10 mouse cellular contexts compared by ENCODE assay signal in the genomic region with DNA sequence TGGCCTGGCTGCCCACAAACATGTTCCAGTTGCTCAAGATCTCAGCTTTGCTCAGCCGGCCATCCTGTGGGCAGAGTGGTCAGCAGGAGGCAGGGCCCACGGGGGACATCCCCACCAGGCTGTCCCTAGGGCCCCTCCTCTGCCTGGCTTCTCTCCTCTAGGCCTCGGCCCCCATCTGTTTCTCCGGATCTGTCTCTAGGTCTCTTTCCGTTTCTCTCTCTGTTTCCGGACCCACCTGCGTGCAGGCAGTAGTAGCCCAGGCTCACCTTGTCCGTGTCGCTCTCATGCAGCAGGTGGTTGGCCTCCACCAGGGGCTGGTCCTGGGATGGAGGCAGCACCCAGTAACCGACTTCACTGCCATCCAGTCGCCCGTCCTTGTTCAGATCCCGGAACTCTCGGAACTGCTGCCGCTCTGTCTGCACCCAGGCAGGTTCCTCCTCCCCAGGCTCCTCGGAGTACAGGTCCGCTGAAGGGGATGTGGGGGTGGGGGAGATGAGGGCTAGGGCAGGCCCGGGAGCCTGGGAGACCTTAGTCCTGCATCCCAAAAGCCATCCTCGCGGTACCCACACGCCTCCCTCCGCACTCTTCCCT. TPM values are rescaled to one million over a fixed set of nuclear protein-coding genes. Genes with fewer than 3 reads are reported as not detected.
DNase-seq lines count a peak whose midpoint lies in the region; ATAC-seq and TF ChIP-seq lines count a peak whose summit lies in the region.
"Had no signal": no experiment of that assay in that cellular context is flagged by ENCODE, and none has a peak within 500 bp of the region (broad histone marks: within the 10 kb centered on the region; RNA-seq: fewer than 3 reads in every experiment).

No protein-coding gene starts in this region.

- H3K36me3 ChIP-seq in heart, embryonic 13.5 days, result peaks cover 70% of the 10 kb centered on the region
- peaks cover 5% of the 10 kb centered on the region; the same call in 1 of the 2 replicates for H3K36me3 ChIP-seq in midbrain, embryonic 16.5 days (ENCODE audit: control insufficient read depth, insufficient read depth, low read length)
- H3K36me3 ChIP-seq in midbrain, postnatal 0 days (ENCODE audit: insufficient read depth, low read length), result no peaks in the 10 kb centered on the region
- peaks cover 34% of the 10 kb centered on the region for H3K36me3 ChIP-seq in intestine, postnatal 0 days (ENCODE audit: control insufficient read depth, insufficient read depth)

- no peak overlapping the region for H3K27ac ChIP-seq in heart, embryonic 13.5 days (replicated peaks)
- H3K27ac ChIP-seq in midbrain, embryonic 16.5 days (ENCODE audit: low read length), result no peak overlapping the region
- H3K27ac ChIP-seq in midbrain, postnatal 0 days (ENCODE audit: low read depth, low read length), result no peak overlapping the region
- H3K27ac ChIP-seq in intestine, postnatal 0 days (ENCODE audit: low read depth, low read length), result no peak overlapping the region

- TF ChIP-seq CTCF in midbrain, postnatal 0 days (IDR thresholded peaks at IDR 0.05), result no peak
- TF ChIP-seq CTCF in intestine, postnatal 0 days (IDR thresholded peaks at IDR 0.05; ENCODE audit: low read depth), result no peak

- H3K4me1 ChIP-seq in heart, embryonic 13.5 days, result peaks cover 11% of the 10 kb centered on the region; the same call in 1 of the 2 replicates
- no peaks in the 10 kb centered on the region for H3K4me1 ChIP-seq in midbrain, embryonic 16.5 days (ENCODE audit: control insufficient read depth, insufficient read depth, low read length)
- H3K4me1 ChIP-seq in midbrain, postnatal 0 days (ENCODE audit: insufficient read depth, low read length), result no peaks in the 10 kb centered on the region
- no peaks in the 10 kb centered on the region for H3K4me1 ChIP-seq in intestine, postnatal 0 days (replicated peaks; ENCODE audit: control insufficient read depth, insufficient read depth, low read length)
- H3K4me1 ChIP-seq: embryonic facial prominence, embryonic 12.5 days had no signal

- H3K27me3 ChIP-seq in heart, embryonic 13.5 days (replicated peaks), result no peaks in the 10 kb centered on the region
- H3K27me3 ChIP-seq in midbrain, embryonic 16.5 days (ENCODE audit: control insufficient read depth, insufficient read depth, low read depth, low read length), result no peaks in the 10 kb centered on the region
- H3K27me3 ChIP-seq in midbrain, postnatal 0 days (ENCODE audit: insufficient read depth, low read length), result no peaks in the 10 kb centered on the region
- H3K27me3 ChIP-seq in intestine, postnatal 0 days (replicated peaks; ENCODE audit: control insufficient read depth, insufficient read depth, low read length), result no peaks in the 10 kb centered on the region
- H3K27me3 ChIP-seq: embryonic facial prominence, embryonic 12.5 days had no signal

- H3K4me2 ChIP-seq in heart, embryonic 13.5 days, result no peak overlapping the region
- no peak overlapping the region for H3K4me2 ChIP-seq in midbrain, embryonic 16.5 days (ENCODE audit: low read length)
- H3K4me2 ChIP-seq in midbrain, postnatal 0 days (ENCODE audit: low read depth, low read length, poor library complexity, severe bottlenecking), result no peak overlapping the region
- H3K4me2 ChIP-seq in intestine, postnatal 0 days (replicated peaks; ENCODE audit: low read depth), result 0 out of 2 replicates have a peak overlapping the region, but pooled peaks have one; percentile 46
- H3K4me2 ChIP-seq: embryonic facial prominence, embryonic 12.5 days had no signal

- H3K4me3 ChIP-seq in heart, embryonic 13.5 days, result no peak overlapping the region
- no peak overlapping the region for H3K4me3 ChIP-seq in midbrain, embryonic 16.5 days (ENCODE audit: low read depth, low read length)
- H3K4me3 ChIP-seq in midbrain, postnatal 0 days (ENCODE audit: low read depth, low read length), result no peak overlapping the region
- H3K4me3 ChIP-seq in intestine, postnatal 0 days (ENCODE audit: low read depth, low read length), result no peak overlapping the region
- H3K4me3 ChIP-seq: embryonic facial prominence, embryonic 12.5 days had no signal

- WGBS in heart, embryonic 13.5 days, result 80% methylated on average over 22 of the region's 22 CpGs
- WGBS in midbrain, embryonic 16.5 days, result 81% methylated on average over 22 of the region's 22 CpGs
- 85% methylated on average over 22 of the region's 22 CpGs for WGBS in midbrain, postnatal 0 days
- 82% methylated on average over 22 of the region's 22 CpGs for WGBS in intestine, postnatal 0 days

- H3K9ac ChIP-seq in heart, embryonic 13.5 days, result 0 out of 2 replicates have a peak overlapping the region, but pooled peaks have one; percentile 17
- H3K9ac ChIP-seq in midbrain, embryonic 16.5 days (ENCODE audit: low read depth, low read length), result peak overlapping the region; percentile 20; the same call in 1 of the 2 replicates
- H3K9ac ChIP-seq in midbrain, postnatal 0 days (replicated peaks; ENCODE audit: low read length, poor library complexity, severe bottlenecking), result no peak overlapping the region
- H3K9ac ChIP-seq in intestine, postnatal 0 days (ENCODE audit: low read depth, low read length), result no peak overlapping the region
- H3K9ac ChIP-seq: embryonic facial prominence, embryonic 12.5 days had no signal

- no peak for ATAC-seq in heart, embryonic 13.5 days (ENCODE audit: extremely low read depth, insufficient number of reproducible peaks, low FRiP score, low TSS enrichment)
- no peak for ATAC-seq in midbrain, embryonic 16.5 days
- ATAC-seq in midbrain, postnatal 0 days (ENCODE audit: low FRiP score), result no peak
- ATAC-seq in intestine, postnatal 0 days, result no peak

- DNase-seq in heart, postnatal 4 days, result no peak
- DNase-seq in midbrain, postnatal 0 days (ENCODE audit: low spot score), result no peak
- peak; percentile 20 to 32 for DNase-seq in thymus, postnatal 10 days (ENCODE audit: low spot score in 2 of 2)
- DNase-seq in ovary, adult 18-20 months (ENCODE audit: low spot score), result no peak
- DNase-seq in cerebellum, postnatal 25 days, result no peak
- DNase-seq: adrenal gland, postnatal 25 days had no signal

- no peaks in the 10 kb centered on the region for H3K9me3 ChIP-seq in heart, embryonic 13.5 days
- H3K9me3 ChIP-seq in midbrain, embryonic 16.5 days (replicated peaks; ENCODE audit: control insufficient read depth, low read length, poor library complexity, severe bottlenecking), result no peaks in the 10 kb centered on the region
- no peaks in the 10 kb centered on the region for H3K9me3 ChIP-seq in midbrain, postnatal 0 days (ENCODE audit: low read length)
- no peaks in the 10 kb centered on the region for H3K9me3 ChIP-seq in intestine, postnatal 0 days (ENCODE audit: control insufficient read depth)
- H3K9me3 ChIP-seq: embryonic facial prominence, embryonic 12.5 days had no signal

RNA-seq across cellular contexts. Expression of gene Rcn3, which starts 8.6 kb away (rescaled TPM):
- 271 and 277 TPM in 2 replicates for polyA plus RNA-seq in heart, embryonic 13.5 days (2015; fragmentation: Nextera tagmentation; extraction: Ambion mirVana)
- 10 to 100 TPM; 88.0 to 90.9 TPM for total RNA-seq in heart, postnatal 4 days (2021)
- polyA plus RNA-seq in midbrain, embryonic 16.5 days (2015; fragmentation: Nextera tagmentation; extraction: Ambion mirVana), result 43.5 and 47.8 TPM in 2 replicates
- total RNA-seq in midbrain, postnatal 0 days (2014; rRNA removed), result 24.2 and 29.5 TPM in 2 replicates
- polyA plus RNA-seq in midbrain, postnatal 0 days (2015; fragmentation: Nextera tagmentation; extraction: Ambion mirVana), result 31.9 and 33.6 TPM in 2 replicates
- polyA plus RNA-seq in intestine, postnatal 0 days (2015; fragmentation: Nextera tagmentation; extraction: Ambion mirVana), result 81.8 and 85.6 TPM in 2 replicates

RNA-seq across cellular contexts. Expression of gene Fcgrt, which starts 20.3 kb away (rescaled TPM):
- 38.0 and 38.1 TPM in 2 replicates for polyA plus RNA-seq in heart, embryonic 13.5 days (2015; fragmentation: Nextera tagmentation; extraction: Ambion mirVana)
- total RNA-seq in heart, postnatal 4 days (2021), result 10 to 100 TPM; 35.3 to 41.1 TPM
- 22.7 and 27.9 TPM in 2 replicates for polyA plus RNA-seq in midbrain, embryonic 16.5 days (2015; fragmentation: Nextera tagmentation; extraction: Ambion mirVana)
- total RNA-seq in midbrain, postnatal 0 days (2014; rRNA removed), result 27.2 and 30.5 TPM in 2 replicates
- polyA plus RNA-seq in midbrain, postnatal 0 days (2015; fragmentation: Nextera tagmentation; extraction: Ambion mirVana), result 36.4 and 44.5 TPM in 2 replicates
- polyA plus RNA-seq in intestine, postnatal 0 days (2015; fragmentation: Nextera tagmentation; extraction: Ambion mirVana), result 2,929 and 3,267 TPM in 2 replicates

RNA-seq across cellular contexts. Expression of gene Prrg2, which starts 20.9 kb away (rescaled TPM):
- polyA plus RNA-seq in heart, embryonic 13.5 days (2015; fragmentation: Nextera tagmentation; extraction: Ambion mirVana), result 12.5 and 13.6 TPM in 2 replicates
- 10 to 100 TPM in 1 of 2 experiments, 1 to 10 TPM in 1; 9.5 to 10.2 TPM for total RNA-seq in heart, postnatal 4 days (2021)
- polyA plus RNA-seq in midbrain, embryonic 16.5 days (2015; fragmentation: Nextera tagmentation; extraction: Ambion mirVana), result 12.5 and 13.6 TPM in 2 replicates
- 7.7 and 10.3 TPM in 2 replicates for total RNA-seq in midbrain, postnatal 0 days (2014; rRNA removed)
- polyA plus RNA-seq in midbrain, postnatal 0 days (2015; fragmentation: Nextera tagmentation; extraction: Ambion mirVana), result 13.7 and 15.7 TPM in 2 replicates
- 56.8 and 59.0 TPM in 2 replicates for polyA plus RNA-seq in intestine, postnatal 0 days (2015; fragmentation: Nextera tagmentation; extraction: Ambion mirVana)

RNA-seq across cellular contexts. Expression of gene Nosip, which starts 21.2 kb away (rescaled TPM):
- 46.6 and 49.6 TPM in 2 replicates for polyA plus RNA-seq in heart, embryonic 13.5 days (2015; fragmentation: Nextera tagmentation; extraction: Ambion mirVana)
- total RNA-seq in heart, postnatal 4 days (2021), result 10 to 100 TPM; 31.7 to 34.6 TPM
- 64.1 and 67.7 TPM in 2 replicates for polyA plus RNA-seq in midbrain, embryonic 16.5 days (2015; fragmentation: Nextera tagmentation; extraction: Ambion mirVana)
- 68.3 and 79.4 TPM in 2 replicates for total RNA-seq in midbrain, postnatal 0 days (2014; rRNA removed)
- polyA plus RNA-seq in midbrain, postnatal 0 days (2015; fragmentation: Nextera tagmentation; extraction: Ambion mirVana), result 70.0 and 72.3 TPM in 2 replicates
- 38.9 and 40.5 TPM in 2 replicates for polyA plus RNA-seq in intestine, postnatal 0 days (2015; fragmentation: Nextera tagmentation; extraction: Ambion mirVana)

RNA-seq across cellular contexts. Expression of gene Prr12, which starts 30.7 kb away (rescaled TPM):
- 6.8 and 7.1 TPM in 2 replicates for polyA plus RNA-seq in heart, embryonic 13.5 days (2015; fragmentation: Nextera tagmentation; extraction: Ambion mirVana)
- total RNA-seq in heart, postnatal 4 days (2021), result 10 to 100 TPM; 35.4 to 36.7 TPM
- polyA plus RNA-seq in midbrain, embryonic 16.5 days (2015; fragmentation: Nextera tagmentation; extraction: Ambion mirVana), result 13.6 and 13.9 TPM in 2 replicates
- total RNA-seq in midbrain, postnatal 0 days (2014; rRNA removed), result 17.4 and 17.9 TPM in 2 replicates
- polyA plus RNA-seq in midbrain, postnatal 0 days (2015; fragmentation: Nextera tagmentation; extraction: Ambion mirVana), result 8.8 and 9.2 TPM in 2 replicates
- 2.4 and 2.6 TPM in 2 replicates for polyA plus RNA-seq in intestine, postnatal 0 days (2015; fragmentation: Nextera tagmentation; extraction: Ambion mirVana)

Comparison
In these comparisons a context has a peak if more than half of its experiments do, and no peak if none do; other contexts are left out.
1. H3K9ac ChIP-seq: peak in heart, embryonic 13.5 days (single experiment) and midbrain, embryonic 16.5 days (single experiment); none in midbrain, postnatal 0 days (single experiment) and intestine, postnatal 0 days (single experiment).
2. DNase-seq: peak in thymus, postnatal 10 days (2 of 2); none in heart, postnatal 4 days (single experiment), midbrain, postnatal 0 days (single experiment), ovary, adult 18-20 months (single experiment) and cerebellum, postnatal 25 days (0 of 2).
3. RNA of gene Fcgrt, which starts 20.3 kb away (polyA plus RNA-seq): 2,929 to 3,267 TPM in intestine, postnatal 0 days; 38.0 to 38.1 TPM in heart, embryonic 13.5 days, 36.4 to 44.5 TPM in midbrain, postnatal 0 days and 22.7 to 27.9 TPM in midbrain, embryonic 16.5 days; every median in the first group is over 10 times any median in the second.